Mouse (Mus musculus): ENCODE measurements around the gene Htr3a. TPM values are rescaled to one million over a fixed set of nuclear protein-coding genes. Genes with fewer than 3 reads are reported as not detected.

Gene Htr3a
- total RNA-seq, 2 experiments from 2014 or later, result not detected

GRCm38 (mm10) chr9:48872896-48873295 lies 38.0 kb downstream of the Htr3a start:
- intact Hi-C loops (cut with DNase I), result no loop called here
- Histone ChIP-seq H3K4me3 (no peak overlapping the region), H3K27ac (no peak overlapping the region)
- TF ChIP-seq CTCF (IDR thresholded peaks at IDR 0.05), result no peak
- DNase-seq, result no peak

GRCm38 (mm10) chr9:48866523-48867121 lies 44.3 kb downstream of the Htr3a start:
- no peak overlapping the region for H3K27ac ChIP-seq
- no peak for TF ChIP-seq CTCF (IDR thresholded peaks at IDR 0.05)
- intact Hi-C loops (cut with DNase I), result no loop called here
- H3K4me3 ChIP-seq, result no peak overlapping the region
- no peak for DNase-seq

GRCm38 (mm10) chr9:48865235-48865634 lies 45.7 kb downstream of the Htr3a start:
- no peak for DNase-seq

GRCm38 (mm10) chr9:48861481-48861880 lies 49.4 kb downstream of the Htr3a start:
- TF ChIP-seq CTCF (IDR thresholded peaks at IDR 0.05), result no peak
- intact Hi-C loops (cut with DNase I), result loop anchor here (2.0 kb wide), 2 partner anchors 23 to 33 kb away; no protein-coding TSS in a partner anchor

More at GRCm38 (mm10) chr9:48865235-48865634, 45.7 kb downstream of the Htr3a start:
- intact Hi-C loops (cut with DNase I), result no loop called here
- Histone ChIP-seq H3K27ac (no peak overlapping the region), H3K4me3 (no peak overlapping the region)
- no peak for TF ChIP-seq CTCF (IDR thresholded peaks at IDR 0.05)

DNA sequence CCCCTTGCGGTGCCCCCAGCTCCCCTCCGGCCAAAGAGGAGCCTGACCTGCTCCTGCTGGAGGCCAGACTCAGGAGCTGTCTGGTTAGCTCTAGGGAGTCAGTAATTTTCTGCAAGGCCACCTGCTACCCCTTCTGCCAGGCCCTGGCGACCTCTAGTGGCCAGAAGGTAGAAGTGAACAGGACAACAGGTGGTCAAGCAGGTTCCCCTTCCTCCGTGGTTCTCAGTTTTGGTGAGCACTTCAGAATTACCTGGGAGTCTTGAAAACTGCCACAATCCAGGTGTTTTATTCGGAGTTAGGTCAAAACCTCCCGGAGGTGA lies 50.4 kb downstream of the Htr3a start:
- Histone ChIP-seq H3K4me3 (peak overlapping the region; percentile 25; the same call in 1 of the 2 replicates), H3K27ac (peak overlapping the region; percentile 51)
- peak; percentile 84 for DNase-seq
- peak; percentile 97 for TF ChIP-seq CTCF (IDR thresholded peaks at IDR 0.05)
- intact Hi-C loops (cut with DNase I), result loop anchor here (1.0 to 2.0 kb wide), 3 partner anchors 22 to 214 kb away; no protein-coding TSS in a partner anchor

More at GRCm38 (mm10) chr9:48861481-48861880, 49.4 kb downstream of the Htr3a start:
- Histone ChIP-seq H3K27ac (no peak overlapping the region), H3K4me3 (no peak overlapping the region)
- DNase-seq, result no peak

DNA sequence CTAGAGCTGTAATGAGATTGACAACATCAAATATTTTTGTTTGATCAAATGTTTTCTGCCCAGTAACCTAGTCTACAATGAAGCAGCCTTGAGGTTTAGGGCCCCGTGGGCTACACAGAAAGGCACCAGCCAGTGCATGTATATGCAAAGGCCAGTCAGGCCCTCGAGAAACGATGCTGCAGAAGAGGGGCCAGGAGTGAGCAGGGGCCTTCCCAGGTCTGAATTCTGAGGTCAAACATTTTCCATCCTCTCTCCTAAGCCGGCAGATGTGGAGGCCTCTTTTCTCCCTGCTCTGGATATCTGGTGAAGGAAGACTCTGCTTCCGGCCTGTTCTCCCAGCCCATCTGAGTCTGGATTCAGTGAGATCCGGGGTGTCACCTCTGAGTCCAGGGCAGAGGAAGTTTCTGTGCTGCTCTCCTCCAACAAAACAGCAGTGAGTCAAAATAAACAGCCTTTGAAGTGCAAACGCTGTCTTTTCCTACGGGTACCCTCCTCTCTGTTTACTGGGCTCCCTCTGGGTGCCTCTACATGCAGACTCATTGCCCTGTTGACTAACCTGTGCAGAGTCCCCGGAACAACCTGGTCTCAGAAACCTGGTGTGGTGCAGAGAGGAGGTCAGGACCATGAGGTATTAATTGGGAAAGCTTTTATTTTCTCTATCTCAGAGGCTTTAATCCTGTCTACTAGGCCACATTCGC lies 50.9 kb downstream of the Htr3a start:
- intact Hi-C loops (cut with DNase I), result loop anchor here (1.0 to 2.0 kb wide), 3 partner anchors 21 to 214 kb away; no protein-coding TSS in a partner anchor
- no peak for TF ChIP-seq CTCF (IDR thresholded peaks at IDR 0.05)
- Histone ChIP-seq H3K27ac (peak overlapping the region; percentile 51), H3K4me3 (no peak overlapping the region)
- DNase-seq, result no peak

DNA sequence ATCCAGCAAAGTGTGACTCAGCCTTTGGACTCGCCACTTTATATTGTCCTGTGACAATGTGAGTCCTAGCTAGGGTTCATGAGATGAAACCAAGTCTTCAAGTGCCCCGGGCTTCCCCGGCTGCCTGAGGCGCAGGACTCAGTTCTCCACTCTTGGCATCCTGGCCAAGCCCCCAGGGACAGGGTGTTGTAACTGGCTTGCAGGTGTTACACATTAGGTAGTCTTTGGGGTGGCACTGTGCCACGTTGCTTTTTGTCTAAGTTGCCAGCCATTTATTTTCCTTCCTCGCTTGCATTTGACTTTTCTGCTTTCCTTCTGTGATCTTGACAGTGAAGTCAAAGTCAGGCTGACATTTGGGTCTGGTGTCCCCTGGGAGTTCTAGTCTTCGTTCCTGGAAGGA lies 53.0 kb downstream of the Htr3a start:
- DNase-seq, result peak; percentile 52
- Histone ChIP-seq H3K27ac (no peak overlapping the region), H3K4me3 (no peak overlapping the region)
- intact Hi-C loops (cut with DNase I), result no loop called here
- no peak for TF ChIP-seq CTCF (IDR thresholded peaks at IDR 0.05)

- intact Hi-C loops (cut with DNase I), result no loop called here
- no peak overlapping the region for H3K27ac ChIP-seq
- DNase-seq, result no peak
- TF ChIP-seq CTCF (IDR thresholded peaks at IDR 0.05), result peak; percentile 48
- no peak overlapping the region for H3K4me3 ChIP-seq
Observed at GRCm38 (mm10) chr9:48856240-48856639, 54.7 kb downstream of the Htr3a start.

DNA sequence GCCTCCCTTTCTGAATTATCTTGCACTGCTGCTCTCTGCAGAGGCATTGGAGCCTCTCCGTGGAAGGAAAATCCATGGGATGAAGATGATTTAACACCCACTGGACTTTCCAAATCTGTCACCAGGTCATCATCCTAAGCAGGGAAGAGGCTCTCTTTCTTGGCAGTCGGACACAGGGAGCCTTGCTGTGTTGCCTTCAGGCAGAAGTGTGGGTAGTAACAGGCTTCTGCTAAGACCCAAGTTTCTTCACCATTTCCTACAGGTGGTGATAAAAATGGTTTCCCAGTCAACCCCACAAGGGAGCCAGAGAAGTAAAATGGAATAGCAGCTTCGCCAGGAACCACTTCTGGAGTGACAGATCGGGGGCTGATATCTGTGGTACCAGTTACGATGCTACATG lies 61.4 kb downstream of the Htr3a start:
- no peak overlapping the region for H3K4me3 ChIP-seq
- no peak overlapping the region for H3K27ac ChIP-seq
- intact Hi-C loops (cut with DNase I), result no loop called here
- no peak for TF ChIP-seq CTCF (IDR thresholded peaks at IDR 0.05)
- DNase-seq, result no peak

Other genes starting within 250 kb of the Htr3a start
- gene Zbtb16, start 74.9 kb downstream of the Htr3a start, total RNA-seq (2021), result 100 to 1,000 TPM; 163 to 166 TPM
- gene Htr3b, start 53.9 kb upstream of the Htr3a start, total RNA-seq (2021), result not detected
- gene Usp28, start 74.3 kb upstream of the Htr3a start, total RNA-seq (2021), result 10 to 100 TPM; 56.6 to 67.2 TPM
- 1 to 10 TPM; 8.2 to 8.8 TPM for gene Zw10, start 144.5 kb upstream of the Htr3a start, total RNA-seq (2021)
- under 1 TPM in 1 of 2 experiments, not detected in 1; 0.33 TPM for gene Tmprss5, start 170.2 kb upstream of the Htr3a start, total RNA-seq (2021)